Mouse (Mus musculus) G1E (cell line): ENCODE results near the gene Tbc1d8.

ENCODE experiments used
- CTCF ChIP-seq: IDR thresholded peaks from 2 replicates; pipeline ENCODE4 v1.5.1; 2012; ENCODE audit warnings: low read depth, low read length, inconsistent platforms, mixed read lengths
- GATA1 ChIP-seq: IDR thresholded peaks from 2 replicates; pipeline ENCODE4 v1.6.1; 2012; ENCODE audit warnings: borderline replicate concordance, low read length, inconsistent platforms, mixed read lengths
- POLR2AphosphoS5 ChIP-seq: IDR thresholded peaks from 2 replicates; pipeline ENCODE4 v1.6.1; 2012; ENCODE audit warnings: low read depth, low read length, inconsistent platforms; ENCODE audit not compliant: insufficient replicate concordance

DNA sequence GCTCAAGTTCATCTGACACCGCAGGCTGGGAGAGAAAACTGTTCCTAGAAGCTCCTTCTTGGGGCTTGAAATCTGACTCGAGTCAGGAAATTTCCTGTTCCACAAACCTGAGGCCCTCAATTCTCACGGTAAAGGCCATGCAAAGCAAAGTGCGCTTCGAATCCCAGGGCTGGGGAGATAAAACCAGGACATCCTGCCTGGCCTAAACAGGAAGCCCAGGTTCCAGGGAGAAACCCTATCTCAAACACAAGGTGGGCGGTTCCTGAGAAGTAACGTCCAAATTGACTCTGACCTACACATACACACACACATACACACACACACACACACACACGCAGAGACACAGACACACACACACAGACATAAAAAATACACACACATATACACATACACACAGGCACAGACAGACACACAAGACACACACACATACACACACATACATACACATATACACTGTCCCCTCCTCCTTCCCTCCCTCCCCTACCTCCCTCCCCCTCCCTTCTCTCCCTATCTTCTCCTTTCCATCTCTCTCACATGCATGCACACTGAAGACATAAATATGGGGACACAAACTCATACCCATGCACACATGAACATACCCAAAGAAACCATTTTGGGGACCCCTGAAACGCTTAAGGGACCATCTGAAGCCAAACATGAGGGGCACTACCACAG lies 24.3 kb downstream of the Tbc1d8 start:
- TF ChIP-seq CTCF (no peak), GATA1 (no peak), POLR2AphosphoS5 (no peak)
